Mouse (Mus musculus): ENCODE measurements at regions not wholly inside any gene's neighbourhood (a gene's known extent, or its start where the extent isn't known, plus 50 kb on each side); places are given as distances from the start of the nearest gene placed in this dataset.

- H3K9me3 ChIP-seq (ENCODE audit: low read length): no peaks in the 10 kb centered on the region
- no peak overlapping the region for H3K9ac ChIP-seq (replicated peaks; ENCODE audit: low read length)
- ATAC-seq: peak; percentile 93
- H3K4me2 ChIP-seq (ENCODE audit: low read depth, low read length): no peak overlapping the region
- no peak overlapping the region for H3K4me3 ChIP-seq (ENCODE audit: low read length)
- peaks cover 35% of the 10 kb centered on the region for H3K4me1 ChIP-seq (ENCODE audit: insufficient read depth, low read length)
- H3K27ac ChIP-seq: peak overlapping the region; percentile 79
- 43% methylated on average over 4 of the region's 4 CpGs for WGBS
- no peak for TF ChIP-seq CTCF (IDR thresholded peaks at IDR 0.05; ENCODE audit: low read depth)
- no peaks in the 10 kb centered on the region for H3K36me3 ChIP-seq (ENCODE audit: insufficient read depth, low read length)
- no peaks in the 10 kb centered on the region; the same call in 1 of the 2 replicates for H3K27me3 ChIP-seq (ENCODE audit: insufficient read depth, low read length)
- DNase-seq (ENCODE audit: low spot score): peak; percentile 73
Measured at GRCm38 (mm10) chr11:113188263-113188920, 406.4 kb downstream of the Sox9 start.

GRCm38 (mm10) chr11:113190006-113190405 is 408.0 kb downstream of the Sox9 start:
- Histone ChIP-seq H3K36me3 (ENCODE audit: insufficient read depth, low read length) (no peaks in the 10 kb centered on the region), H3K4me2 (ENCODE audit: low read depth, low read length) (no peak overlapping the region), H3K9me3 (ENCODE audit: low read length) (no peaks in the 10 kb centered on the region), H3K4me3 (ENCODE audit: low read length) (no peak overlapping the region), H3K4me1 (ENCODE audit: insufficient read depth, low read length) (peaks cover 19% of the 10 kb centered on the region), H3K9ac (replicated peaks; ENCODE audit: low read length) (no peak overlapping the region), H3K27ac (no peak overlapping the region), H3K27me3 (ENCODE audit: insufficient read depth, low read length) (no peaks in the 10 kb centered on the region)
- TF ChIP-seq CTCF (IDR thresholded peaks at IDR 0.05; ENCODE audit: low read depth): no peak
- 93% methylated on average over 6 of the region's 6 CpGs for WGBS
- ATAC-seq: no peak
- no peak for DNase-seq (ENCODE audit: low spot score)

GRCm38 (mm10) chr11:113190520-113190919 is 408.5 kb downstream of the Sox9 start:
- ATAC-seq (no peak), DNase-seq (ENCODE audit: low spot score) (no peak)
- H3K27ac ChIP-seq: no peak overlapping the region
- peaks cover 17% of the 10 kb centered on the region for H3K4me1 ChIP-seq (ENCODE audit: insufficient read depth, low read length)
- H3K4me3 ChIP-seq (ENCODE audit: low read length): no peak overlapping the region
- no peaks in the 10 kb centered on the region for H3K36me3 ChIP-seq (ENCODE audit: insufficient read depth, low read length)
- WGBS: 85% methylated on average over 4 of the region's 4 CpGs
- no peaks in the 10 kb centered on the region for H3K9me3 ChIP-seq (ENCODE audit: low read length)
- no peak overlapping the region for H3K9ac ChIP-seq (replicated peaks; ENCODE audit: low read length)
- H3K4me2 ChIP-seq (ENCODE audit: low read depth, low read length): no peak overlapping the region
- TF ChIP-seq CTCF (IDR thresholded peaks at IDR 0.05; ENCODE audit: low read depth): no peak
- H3K27me3 ChIP-seq (ENCODE audit: insufficient read depth, low read length): no peaks in the 10 kb centered on the region

- DNase-seq (ENCODE audit: low spot score): no peak
- H3K27me3 ChIP-seq (ENCODE audit: insufficient read depth, low read length): no peaks in the 10 kb centered on the region
Measured at GRCm38 (mm10) chr11:113191006-113191405, 409.0 kb downstream of the Sox9 start.

GRCm38 (mm10) chr11:113192086-113192856 is 410.2 kb downstream of the Sox9 start:
- Histone ChIP-seq H3K4me2 (ENCODE audit: low read depth, low read length) (peak overlapping the region; percentile 35), H3K27me3 (ENCODE audit: insufficient read depth, low read length) (no peaks in the 10 kb centered on the region), H3K9ac (replicated peaks; ENCODE audit: low read length) (no peak overlapping the region), H3K36me3 (ENCODE audit: insufficient read depth, low read length) (no peaks in the 10 kb centered on the region), H3K4me3 (ENCODE audit: low read length) (no peak overlapping the region), H3K27ac (peak overlapping the region; percentile 23; the same call in 1 of the 2 replicates), H3K4me1 (ENCODE audit: insufficient read depth, low read length) (peaks cover 17% of the 10 kb centered on the region), H3K9me3 (ENCODE audit: low read length) (no peaks in the 10 kb centered on the region)
- peak; percentile 55 for ATAC-seq
- TF ChIP-seq CTCF (IDR thresholded peaks at IDR 0.05; ENCODE audit: low read depth): no peak
- WGBS: 42% methylated on average over 22 of the region's 22 CpGs
- peak; percentile 80 for DNase-seq (ENCODE audit: low spot score)

More at GRCm38 (mm10) chr11:113191006-113191405, 409.0 kb downstream of the Sox9 start:
- Histone ChIP-seq H3K4me3 (ENCODE audit: low read length) (no peak overlapping the region), H3K4me2 (ENCODE audit: low read depth, low read length) (no peak overlapping the region), H3K27ac (no peak overlapping the region), H3K4me1 (ENCODE audit: insufficient read depth, low read length) (peaks cover 17% of the 10 kb centered on the region), H3K9ac (replicated peaks; ENCODE audit: low read length) (no peak overlapping the region), H3K9me3 (ENCODE audit: low read length) (no peaks in the 10 kb centered on the region), H3K36me3 (ENCODE audit: insufficient read depth, low read length) (no peaks in the 10 kb centered on the region)
- TF ChIP-seq CTCF (IDR thresholded peaks at IDR 0.05; ENCODE audit: low read depth): no peak
- no peak for ATAC-seq
- 94% methylated on average over 7 of the region's 7 CpGs for WGBS

GRCm38 (mm10) chr11:113194144-113194827 is 412.3 kb downstream of the Sox9 start:
- ATAC-seq (no peak), DNase-seq (ENCODE audit: low spot score) (no peak)
- no peaks in the 10 kb centered on the region for H3K9me3 ChIP-seq (ENCODE audit: low read length)
- no peaks in the 10 kb centered on the region for H3K27me3 ChIP-seq (ENCODE audit: insufficient read depth, low read length)
- WGBS: 86% methylated on average over 15 of the region's 15 CpGs
- H3K4me1 ChIP-seq (ENCODE audit: insufficient read depth, low read length): peaks cover 18% of the 10 kb centered on the region
- no peak overlapping the region for H3K27ac ChIP-seq
- no peak overlapping the region for H3K9ac ChIP-seq (replicated peaks; ENCODE audit: low read length)
- H3K4me3 ChIP-seq (ENCODE audit: low read length): no peak overlapping the region
- no peak for TF ChIP-seq CTCF (IDR thresholded peaks at IDR 0.05; ENCODE audit: low read depth)
- H3K4me2 ChIP-seq (ENCODE audit: low read depth, low read length): no peak overlapping the region
- H3K36me3 ChIP-seq (ENCODE audit: insufficient read depth, low read length): no peaks in the 10 kb centered on the region
